Mouse (Mus musculus): Measurements from ENCODE around the gene Ttc28.

DNA sequence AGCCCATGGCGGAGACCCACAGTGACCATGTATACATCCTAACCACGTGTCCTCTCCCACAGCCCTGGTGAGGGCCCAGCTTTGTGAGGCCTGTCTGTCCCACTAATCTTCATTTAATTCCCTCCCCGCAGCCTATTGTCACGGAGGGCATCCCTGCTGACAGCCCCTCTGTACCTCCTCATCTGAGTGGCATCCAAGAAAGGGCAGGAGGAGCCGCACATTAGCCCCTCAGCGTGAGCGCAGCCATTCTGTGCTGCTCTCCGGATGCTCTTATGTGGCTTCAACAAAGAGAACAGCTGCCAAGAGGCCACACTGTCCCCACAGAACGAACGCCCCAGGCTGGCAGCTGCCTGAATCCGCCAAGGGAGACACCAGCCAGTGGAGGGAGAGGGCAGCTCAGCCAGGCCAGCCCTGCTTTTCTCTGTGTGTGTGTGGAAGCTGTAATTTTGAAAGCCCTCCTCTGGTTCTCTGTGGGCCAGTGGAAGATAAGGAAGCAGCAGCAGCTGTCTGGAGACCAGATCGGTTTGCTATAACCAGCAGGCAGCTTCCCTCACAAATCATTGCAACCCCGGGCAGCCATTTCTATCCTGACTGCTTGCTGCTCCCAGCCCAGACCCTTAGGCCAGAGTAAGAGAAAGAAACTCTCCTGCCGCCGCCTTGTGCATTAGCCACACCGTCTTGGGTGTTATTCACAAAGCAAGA lies 341.2 kb downstream of the Ttc28 start:
- TF ChIP-seq POLR2A (IDR thresholded peaks at IDR 0.05; ENCODE audit: borderline replicate concordance, control insufficient read depth, low read depth, low read length), result no peak
- TF ChIP-seq CTCF (IDR thresholded peaks at IDR 0.05; ENCODE audit: control insufficient read depth, insufficient read depth, low read length), result no peak
